Mouse (Mus musculus) right cerebral cortex, postnatal 36 days (tissue): ENCODE measurements around the gene Pld5.
A peak's percentile ranks its signal among the peaks of the same experiment; 100 is the strongest.

Experiments used
- DNase-seq, 2 experiments: peaks; one replicate each; pipeline ENCODE4 v3.0.0; 2022; ENCODE audit warnings: low spot score in 2 of 2, mixed read lengths in 1 of 2

Pld5 gene

DNA sequence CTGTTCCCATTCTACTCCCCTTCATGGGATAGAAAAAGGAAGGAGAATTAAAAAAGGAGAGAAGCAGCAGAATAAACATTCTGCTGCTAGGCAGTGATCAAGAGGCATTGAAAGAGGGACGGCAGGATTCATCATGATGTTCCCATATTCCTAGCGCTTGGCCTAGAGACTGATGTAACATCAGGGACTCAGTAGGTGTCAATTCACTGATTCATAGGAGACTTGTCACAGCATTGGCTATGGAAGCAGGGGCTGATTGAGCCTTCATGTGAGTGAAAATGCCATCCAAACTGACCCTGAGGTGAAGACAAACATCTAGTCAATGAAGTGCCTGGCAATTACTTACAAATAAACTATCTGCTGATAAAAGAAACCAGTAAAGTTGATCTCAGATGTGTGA is 324.3 kb downstream of the Pld5 start:
- no peak for DNase-seq

DNA sequence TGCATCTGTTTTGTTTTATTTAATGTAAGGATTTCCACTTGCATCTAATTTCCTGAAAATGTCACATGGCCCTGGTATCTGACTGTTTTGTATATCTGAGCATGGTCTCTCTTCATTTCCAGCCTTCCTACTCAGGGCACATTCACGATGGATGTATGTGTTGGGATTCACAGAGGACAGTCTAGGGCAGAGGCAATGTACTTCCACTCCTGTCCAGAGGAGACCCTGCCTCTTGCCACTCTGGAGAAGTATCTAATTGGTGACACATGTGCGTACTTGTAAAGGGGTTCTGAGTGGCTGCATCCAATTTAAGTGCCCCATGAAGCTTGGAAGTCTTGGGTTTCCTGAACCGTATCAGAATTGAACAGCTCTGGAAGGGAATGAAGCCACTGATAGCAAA is 324.7 kb downstream of the Pld5 start:
- no peak for DNase-seq

DNA sequence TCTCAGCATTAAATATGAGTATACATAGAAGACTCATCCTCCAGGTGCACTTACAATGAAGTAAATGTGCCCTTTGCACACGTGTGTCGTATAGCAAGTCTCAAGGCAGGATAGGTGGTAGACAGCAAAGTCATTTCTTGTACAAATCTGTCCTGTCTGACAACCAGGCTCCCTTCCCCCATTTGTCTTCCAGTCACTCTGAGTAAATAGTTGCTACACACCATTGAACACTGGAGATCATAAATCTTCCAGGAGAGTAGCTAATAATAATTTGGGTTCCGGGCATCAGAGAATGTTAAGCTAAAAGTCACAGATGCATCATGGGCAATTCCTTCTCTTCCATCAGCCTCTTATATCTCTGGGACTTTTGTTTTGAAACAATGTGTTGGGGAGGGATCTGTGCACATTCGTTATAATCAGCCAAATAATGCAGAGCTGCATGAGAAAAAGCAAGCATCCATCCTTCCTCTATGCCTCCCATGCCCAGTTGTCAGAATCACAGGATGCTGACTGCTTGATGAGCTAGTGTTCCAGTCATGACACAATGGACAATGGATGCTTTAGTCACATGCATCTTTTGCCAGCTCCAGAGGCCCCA is 328.3 kb downstream of the Pld5 start:
- no peak for DNase-seq

DNA sequence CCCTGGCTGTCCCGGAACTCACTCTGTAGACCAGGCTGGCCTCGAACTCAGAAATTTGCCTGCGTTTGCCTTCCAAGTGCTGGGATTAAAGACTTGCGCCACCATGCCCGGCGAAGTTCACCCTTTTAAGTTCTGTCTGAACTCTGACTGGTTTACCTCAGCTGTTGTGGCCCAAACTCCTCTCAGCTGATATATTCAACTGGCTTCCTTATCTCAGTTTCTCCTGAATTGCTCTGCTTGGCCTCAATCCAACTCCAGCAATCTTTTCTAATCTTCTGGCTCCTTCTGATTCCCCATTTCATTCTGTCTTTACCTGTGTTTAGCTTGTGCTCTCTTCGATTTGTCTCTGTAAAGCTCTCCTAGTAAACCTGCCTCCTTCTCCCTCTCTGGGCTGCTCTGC is 331.9 kb downstream of the Pld5 start:
- no peak for DNase-seq

DNA sequence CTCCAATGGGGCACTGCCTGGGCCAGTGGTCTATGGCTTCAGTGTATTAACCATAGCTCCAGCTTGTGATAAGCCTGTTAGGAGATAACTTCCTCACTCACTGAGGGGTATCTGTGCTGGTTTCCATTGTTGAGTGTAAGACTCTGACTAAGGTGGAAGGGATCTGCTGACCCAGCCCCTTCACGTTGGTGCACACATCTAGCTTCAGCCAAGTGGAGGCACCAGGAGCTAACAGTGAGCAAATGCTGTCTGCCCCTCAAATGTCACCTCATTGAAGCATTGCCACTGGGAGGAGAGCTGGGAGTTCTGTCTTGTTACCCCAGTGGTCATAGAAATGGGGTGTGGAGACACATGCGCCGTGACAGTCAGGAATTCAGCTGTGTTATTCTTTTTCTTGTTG is 336.4 kb downstream of the Pld5 start:
- no peak for DNase-seq

DNA sequence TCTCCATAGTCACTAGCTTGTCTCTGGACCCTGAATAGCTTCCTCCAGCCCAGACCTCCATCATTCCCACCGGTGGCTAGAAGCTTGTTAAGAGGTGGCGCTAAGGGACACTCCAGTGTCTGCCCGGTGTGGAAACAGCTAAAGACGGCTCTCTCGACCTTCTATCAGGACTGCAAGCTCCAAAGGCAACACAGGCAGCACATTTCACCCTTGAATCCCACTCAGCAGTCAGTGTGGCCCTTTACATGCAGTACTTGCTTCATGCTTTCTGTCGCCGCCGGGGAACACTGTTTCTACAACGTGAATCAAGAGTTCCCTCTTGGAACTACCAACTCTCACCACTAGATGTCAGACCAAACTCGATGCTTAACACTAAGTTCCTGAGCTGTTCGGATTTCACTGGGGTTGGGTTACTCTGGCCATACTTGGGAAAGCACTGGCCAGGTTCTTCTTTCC is 338.8 kb downstream of the Pld5 start:
- peak; percentile 52 to 61 for DNase-seq

DNA sequence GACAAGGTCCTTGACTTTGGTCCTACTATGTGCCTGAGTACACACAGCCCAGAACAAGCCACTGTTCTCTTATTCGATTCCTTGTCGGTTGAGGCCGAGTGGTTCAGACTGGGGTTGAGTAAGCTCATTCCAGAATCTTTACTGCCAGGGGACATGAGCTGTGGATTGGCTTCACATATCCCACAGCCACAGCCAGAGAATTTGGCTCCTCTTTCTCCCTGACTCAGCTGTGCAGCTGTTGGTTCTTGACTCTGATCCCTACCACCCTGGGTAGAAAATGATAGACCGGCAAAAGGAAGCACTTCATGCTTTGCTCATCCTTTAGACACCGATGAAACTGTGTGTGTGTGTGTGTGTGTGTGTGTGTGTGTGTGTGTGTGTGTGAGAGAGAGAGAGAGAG is 343.7 kb downstream of the Pld5 start:
- no peak for DNase-seq

DNA sequence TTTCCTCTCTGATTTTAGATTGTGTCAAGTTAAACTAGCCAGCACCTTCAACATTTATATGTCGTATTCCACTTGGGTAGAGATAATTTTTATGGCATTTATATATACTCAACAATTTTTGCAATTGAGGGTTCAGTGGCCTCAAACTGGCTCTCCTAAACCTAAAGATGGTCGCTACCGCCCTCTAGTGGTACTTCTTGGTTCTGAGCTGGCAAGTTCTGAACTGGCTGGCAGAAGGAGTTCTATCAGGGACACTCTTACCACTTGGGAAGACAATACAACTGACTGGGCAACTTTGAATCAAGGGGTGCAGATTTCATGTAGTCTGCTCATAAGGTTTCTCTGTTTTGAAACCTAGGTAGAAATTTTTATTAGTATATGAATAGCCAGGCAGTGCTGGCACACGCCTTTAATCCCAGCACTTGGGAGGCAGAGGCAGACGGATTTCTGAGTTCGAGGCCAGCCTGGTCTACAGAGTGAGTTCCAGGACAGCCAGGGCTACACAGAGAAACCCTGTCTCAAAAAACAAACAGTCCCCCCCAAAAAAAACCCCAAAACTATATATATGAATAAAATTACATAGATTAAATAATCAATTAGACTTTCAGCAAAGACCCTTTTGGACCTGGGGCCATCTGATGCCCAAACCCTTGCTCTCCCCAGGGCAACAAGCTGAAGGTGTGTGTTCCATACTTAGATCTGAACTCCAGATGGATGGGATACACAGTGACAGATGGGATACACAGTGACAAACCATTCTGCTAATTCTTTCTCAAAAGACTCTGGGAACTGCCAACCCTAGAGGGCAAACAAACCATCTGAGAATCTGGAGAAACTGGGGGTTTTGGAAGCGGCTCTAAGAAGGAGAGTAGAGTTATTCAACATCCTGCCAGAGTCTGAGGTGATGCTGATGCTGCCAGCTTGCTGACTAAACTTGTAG is 351.0 kb downstream of the Pld5 start:
- peak; percentile 49 to 55 for DNase-seq

DNA sequence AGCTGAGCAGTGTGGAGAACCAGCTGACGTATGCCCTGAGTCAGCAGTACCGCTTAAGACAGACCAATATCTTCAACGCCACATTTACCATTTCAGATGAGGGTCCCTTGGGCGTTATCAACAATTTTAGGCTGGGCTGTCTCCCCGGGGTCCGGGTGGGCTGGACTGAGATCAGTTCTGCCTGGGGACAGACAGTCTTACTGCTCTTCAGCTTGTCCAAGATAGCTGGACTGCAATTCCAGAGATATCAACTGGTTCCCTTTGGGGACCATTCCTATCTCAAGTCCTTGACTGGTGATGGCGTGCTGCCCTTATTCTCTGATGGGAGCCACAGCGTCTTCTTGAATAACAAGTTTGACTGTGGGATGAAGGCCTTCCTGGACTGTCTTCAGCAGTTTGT is 354.0 kb downstream of the Pld5 start:
- DNase-seq, result no peak

DNA sequence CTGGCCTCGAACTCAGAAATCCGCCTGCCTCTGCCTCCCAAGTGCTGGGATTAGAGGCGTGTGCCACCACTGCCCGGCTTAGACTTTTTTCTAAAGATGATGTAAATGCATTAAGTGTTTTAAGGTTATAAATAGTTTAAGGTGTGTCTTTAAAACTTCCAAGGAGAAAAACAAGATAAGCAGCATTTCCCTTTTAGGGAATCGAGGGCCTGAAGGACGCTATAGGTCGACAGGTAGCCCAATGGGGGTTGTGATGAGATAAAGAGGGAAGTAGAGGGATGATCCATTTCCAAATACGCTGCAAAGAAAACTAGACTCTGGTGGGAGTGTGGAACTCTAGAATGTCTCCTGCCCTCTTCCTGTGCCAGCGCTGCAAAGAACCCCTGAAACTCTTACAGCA is 355.1 kb downstream of the Pld5 start, which contains the start of gene Gm38100:
Gene Gm38100, plus strand, starts transcription at position 301 of the 400 bp plus-strand sequence.
- DNase-seq, result no peak

DNA sequence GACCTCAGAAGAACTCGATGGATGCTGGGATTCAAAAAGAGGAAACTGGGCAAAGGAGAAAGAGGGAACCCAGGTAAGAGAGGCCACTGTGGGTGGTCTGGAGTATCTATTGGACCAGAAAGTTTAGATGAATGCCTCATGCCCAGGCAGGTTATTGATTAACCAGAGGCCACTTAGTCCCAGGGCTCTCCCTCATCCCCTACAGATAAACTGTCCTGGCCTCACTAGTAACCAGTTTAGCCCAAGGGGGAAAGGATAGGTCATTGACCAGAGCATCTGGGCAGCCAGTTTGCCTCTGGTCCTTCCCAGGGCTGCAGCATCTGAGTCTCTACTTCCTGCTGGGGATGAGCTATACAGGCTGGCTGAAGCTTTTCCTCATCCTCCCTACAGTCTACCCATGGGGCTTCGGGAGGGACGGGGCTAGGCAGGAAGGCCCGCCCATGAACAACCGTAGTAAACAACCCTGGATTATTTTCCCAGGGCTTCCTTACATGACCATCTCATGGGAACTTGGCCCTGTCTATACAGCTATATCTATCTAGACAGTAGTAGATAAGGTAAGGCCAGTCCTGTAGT is 361.3 kb downstream of the Pld5 start:
- no peak for DNase-seq
